Mouse (Mus musculus) testis, adult 2 months (tissue): ENCODE data around the gene Col6a4. TPM values are rescaled to one million over a fixed set of nuclear protein-coding genes. Genes with fewer than 3 reads are reported as not detected.

ENCODE experiments used
- H3K27ac ChIP-seq: fragments of 200-500 bp; 2 replicates; pipeline ENCODE4 v1.5.1; 2012; ENCODE audit warnings: low read depth, low read length; ENCODE audit not compliant: control insufficient read depth, insufficient read depth
- H3K27me3 ChIP-seq: fragments of 200-500 bp; 2 replicates; pipeline ENCODE4 v1.6.1; 2012; ENCODE audit warnings: mild to moderate bottlenecking, low read length, moderate library complexity; ENCODE audit not compliant: control insufficient read depth, insufficient read depth
- H3K36me3 ChIP-seq: fragments of 200-500 bp; 2 replicates; pipeline ENCODE4 v1.6.1; 2012; ENCODE audit warnings: mild to moderate bottlenecking, low read length; ENCODE audit not compliant: control insufficient read depth, insufficient read depth
- H3K4me1 ChIP-seq: fragments of 200-500 bp; 2 replicates; pipeline ENCODE4 v1.6.1; 2012; ENCODE audit warnings: low read length; ENCODE audit not compliant: control insufficient read depth, insufficient read depth
- H3K4me3 ChIP-seq: fragments of 200-500 bp; 2 replicates; pipeline ENCODE4 v1.5.1; 2012; ENCODE audit warnings: low read depth, mild to moderate bottlenecking, low read length, moderate library complexity, mixed read lengths; ENCODE audit not compliant: control insufficient read depth
- CTCF ChIP-seq: fragments of 200-500 bp; IDR thresholded peaks from 2 replicates; pipeline ENCODE4 v1.5.1; 2012; ENCODE audit warnings: low read depth, mild to moderate bottlenecking, inconsistent platforms, low read length, moderate library complexity; ENCODE audit not compliant: control insufficient read depth, insufficient read depth, insufficient replicate concordance
- POLR2A ChIP-seq: fragments of 200-500 bp; IDR thresholded peaks from 2 replicates; pipeline ENCODE4 v1.6.1; 2012; ENCODE audit warnings: low read depth, mild to moderate bottlenecking, inconsistent platforms, low read length, moderate library complexity; ENCODE audit not compliant: control insufficient read depth
- polyA plus RNA-seq: library from polyadenylated mRNA; depleted of rRNA; stranded (reverse); fragments of >200 nt; gene quantifications from 2 replicates; pipeline ENCODE4 v1.2.3, GENCODE M21; 2012; rRNA removed

The Col6a4 gene
- polyA plus RNA-seq, 1 experiment, result 17.3 TPM

- Histone ChIP-seq H3K36me3 (no peaks in the 10 kb centered on the region), H3K27me3 (no peaks in the 10 kb centered on the region), H3K27ac (no peak overlapping the region), H3K4me3 (no peak overlapping the region), H3K4me1 (peaks cover 3% of the 10 kb centered on the region; the same call in 1 of the 2 replicates)
- no peak for TF ChIP-seq POLR2A
- TF ChIP-seq CTCF, result no peak
These were observed 137.5 kb downstream of the Col6a4 start for GRCm38 (mm10) chr9:105959116-105959515.

- H3K36me3 ChIP-seq, result no peaks in the 10 kb centered on the region
- H3K27me3 ChIP-seq, result no peaks in the 10 kb centered on the region
- H3K4me3 ChIP-seq, result no peak overlapping the region
- H3K4me1 ChIP-seq, result no peaks in the 10 kb centered on the region
- no peak overlapping the region for H3K27ac ChIP-seq
- TF ChIP-seq CTCF (no peak), POLR2A (no peak)
These were observed 146.8 kb downstream of the Col6a4 start for GRCm38 (mm10) chr9:105949755-105950154.

GRCm38 (mm10) chr9:105947577-105947976, 149.0 kb downstream of the Col6a4 start:
- TF ChIP-seq CTCF (no peak), POLR2A (no peak)
- Histone ChIP-seq H3K27me3 (no peaks in the 10 kb centered on the region), H3K4me1 (no peaks in the 10 kb centered on the region), H3K4me3 (no peak overlapping the region), H3K27ac (no peak overlapping the region), H3K36me3 (no peaks in the 10 kb centered on the region)

Other genes starting within 250 kb of the Col6a4 start
- gene Col6a5, start 136.1 kb downstream of the Col6a4 start, polyA plus RNA-seq, result 4.1 and 6.3 TPM in 2 replicates
- gene Glyctk, start 61.4 kb upstream of the Col6a4 start, polyA plus RNA-seq, result 16.2 and 17.6 TPM in 2 replicates
- 21.3 and 25.2 TPM in 2 replicates for gene Wdr82, start 74.1 kb upstream of the Col6a4 start, polyA plus RNA-seq
- gene Ppm1m, start 103.0 kb upstream of the Col6a4 start, polyA plus RNA-seq, result 31.3 and 40.6 TPM in 2 replicates
- 12.1 and 13.5 TPM in 2 replicates for gene Twf2, start 106.3 kb upstream of the Col6a4 start, polyA plus RNA-seq
- 2.6 and 2.7 TPM in 2 replicates for gene Tlr9, start 125.8 kb upstream of the Col6a4 start, polyA plus RNA-seq
- gene Alas1, start 151.9 kb upstream of the Col6a4 start, polyA plus RNA-seq, result 123 and 139 TPM in 2 replicates
- 72.2 and 74.2 TPM in 2 replicates for gene Poc1a, start 184.3 kb upstream of the Col6a4 start, polyA plus RNA-seq